Mouse (Mus musculus): ENCODE measurements around the gene Glod5. TPM values are rescaled to one million over a fixed set of nuclear protein-coding genes. Genes with fewer than 3 reads are reported as not detected.

Glod5 gene
- total and polyA plus RNA-seq, 3 experiments: not detected

DNA sequence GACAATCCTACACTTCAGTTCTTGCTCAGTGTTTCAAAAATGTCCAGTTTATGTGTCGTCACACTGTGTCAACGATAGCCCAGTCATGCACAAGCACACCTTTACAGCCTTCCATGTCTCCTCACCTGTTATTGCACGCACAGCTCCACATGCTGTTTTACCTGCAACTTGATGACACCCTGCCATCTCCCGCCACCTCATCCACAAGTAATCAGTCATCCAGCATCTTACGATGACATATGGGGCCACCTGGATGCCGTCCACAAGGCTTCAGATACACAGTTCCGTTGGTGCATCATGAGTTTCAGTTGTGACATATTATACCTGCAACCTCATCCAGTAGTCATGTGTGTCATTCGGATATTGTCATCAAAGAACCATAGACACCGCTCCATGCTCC, 59.4 kb downstream of the Glod5 start:
- TF ChIP-seq GATA2 (IDR thresholded peaks at IDR 0.05; ENCODE audit: borderline replicate concordance, low read depth, low read length) (no peak), GATA1 (IDR thresholded peaks at IDR 0.05; ENCODE audit: borderline replicate concordance, low read length) (no peak), CTCF (IDR thresholded peaks at IDR 0.05; ENCODE audit: low read depth, low read length) (no peak), POLR2AphosphoS5 (IDR thresholded peaks at IDR 0.05; ENCODE audit: insufficient replicate concordance, low read depth, low read length) (no peak), TAL1 (conservative IDR thresholded peaks at IDR 0.05; ENCODE audit: low read depth, low read length) (no peak)
- peaks cover 30% of the 10 kb centered on the region for H3K4me1 ChIP-seq (ENCODE audit: insufficient read depth, low read depth, low read length)
- peaks cover 71% of the 10 kb centered on the region for H3K36me3 ChIP-seq (replicated peaks)
- DNase-seq (ENCODE audit: low spot score) (no peak), ATAC-seq (ENCODE audit: extremely low read depth, insufficient number of reproducible peaks, low FRiP score, poor library complexity, severe bottlenecking) (no peak)
- H3K9me3 ChIP-seq (replicated peaks): no peaks in the 10 kb centered on the region
- peak overlapping the region; percentile 28; the same call in 1 of the 2 replicates for H3K4me3 ChIP-seq (ENCODE audit: low read depth, low read length)
- no peaks in the 10 kb centered on the region for H3K27me3 ChIP-seq (ENCODE audit: insufficient read depth, low read length)

Other genes with a start within 250 kb of the Glod5 start
Only the 20 nearest of the 21 such genes appear.
- gene Gripap1, start 228.7 kb downstream of the Glod5 start, total RNA-seq (2014; fragmentation: Nextera tagmentation): 77.0 and 116 TPM in 2 replicates
- gene Gripap1, start 228.7 kb downstream of the Glod5 start, total RNA-seq (2017): 45.7 and 53.8 TPM in 2 replicates
- gene Gripap1, start 228.7 kb downstream of the Glod5 start, polyA plus RNA-seq (2012): 24.6 and 30.6 TPM in 2 replicates
- gene Kcnd1, start 196.2 kb downstream of the Glod5 start, total RNA-seq (2014; fragmentation: Nextera tagmentation): 1.1 and 4.1 TPM in 2 replicates
- gene Kcnd1, start 196.2 kb downstream of the Glod5 start, total RNA-seq (2017): 0.23 and 0.27 TPM in 2 replicates
- 0.28 and 0.41 TPM in 2 replicates for gene Kcnd1, start 196.2 kb downstream of the Glod5 start, polyA plus RNA-seq (2012)
- 68.1 and 71.8 TPM in 2 replicates for gene Otud5, start 177.1 kb downstream of the Glod5 start, total RNA-seq (2014; fragmentation: Nextera tagmentation)
- 53.3 and 53.7 TPM in 2 replicates for gene Otud5, start 177.1 kb downstream of the Glod5 start, total RNA-seq (2017)
- gene Otud5, start 177.1 kb downstream of the Glod5 start, polyA plus RNA-seq (2012): 84.0 and 86.5 TPM in 2 replicates
- 7.4 and 12.8 TPM in 2 replicates for gene Pim2, start 140.2 kb downstream of the Glod5 start, total RNA-seq (2014; fragmentation: Nextera tagmentation)
- gene Pim2, start 140.2 kb downstream of the Glod5 start, total RNA-seq (2017): 1.8 and 2.2 TPM in 2 replicates
- 23.1 and 25.6 TPM in 2 replicates for gene Pim2, start 140.2 kb downstream of the Glod5 start, polyA plus RNA-seq (2012)
- 9.6 and 13.5 TPM in 2 replicates for gene Slc35a2, start 134.5 kb downstream of the Glod5 start, total RNA-seq (2014; fragmentation: Nextera tagmentation)
- 34.0 and 39.4 TPM in 2 replicates for gene Slc35a2, start 134.5 kb downstream of the Glod5 start, total RNA-seq (2017)
- 75.8 and 107 TPM in 2 replicates for gene Slc35a2, start 134.5 kb downstream of the Glod5 start, polyA plus RNA-seq (2012)
- 50.0 and 64.3 TPM in 2 replicates for gene Pqbp1, start 119.2 kb downstream of the Glod5 start, total RNA-seq (2014; fragmentation: Nextera tagmentation)
- 146 and 162 TPM in 2 replicates for gene Pqbp1, start 119.2 kb downstream of the Glod5 start, total RNA-seq (2017)
- gene Pqbp1, start 119.2 kb downstream of the Glod5 start, polyA plus RNA-seq (2012): 152 and 167 TPM in 2 replicates
- gene Timm17b, start 119.1 kb downstream of the Glod5 start, total RNA-seq (2014; fragmentation: Nextera tagmentation): 195 and 197 TPM in 2 replicates
- 72.9 and 78.8 TPM in 2 replicates for gene Timm17b, start 119.1 kb downstream of the Glod5 start, total RNA-seq (2017)
- 122 and 139 TPM in 2 replicates for gene Timm17b, start 119.1 kb downstream of the Glod5 start, polyA plus RNA-seq (2012)
- gene Gm10491, start 110.7 kb downstream of the Glod5 start, total RNA-seq (2014; fragmentation: Nextera tagmentation): not detected in 2 replicates
- gene Gm10491, start 110.7 kb downstream of the Glod5 start, total RNA-seq (2017): not detected in 2 replicates
- not detected in 2 replicates for gene Gm10491, start 110.7 kb downstream of the Glod5 start, polyA plus RNA-seq (2012)
- not detected in 2 replicates for gene Gm10490, start 109.0 kb downstream of the Glod5 start, total RNA-seq (2014; fragmentation: Nextera tagmentation)
- gene Gm10490, start 109.0 kb downstream of the Glod5 start, total RNA-seq (2017): 1.5 TPM in 1 of 2 replicates, not detected in the other
- gene Gm10490, start 109.0 kb downstream of the Glod5 start, polyA plus RNA-seq (2012): not detected in 2 replicates
- not detected in 2 replicates for gene Pcsk1n, start 98.7 kb downstream of the Glod5 start, total RNA-seq (2014; fragmentation: Nextera tagmentation)
- not detected in 2 replicates for gene Pcsk1n, start 98.7 kb downstream of the Glod5 start, total RNA-seq (2017)
- gene Pcsk1n, start 98.7 kb downstream of the Glod5 start, polyA plus RNA-seq (2012): not detected in 2 replicates
- not detected in 2 replicates for gene Eras, start 89.9 kb downstream of the Glod5 start, total RNA-seq (2014; fragmentation: Nextera tagmentation)
- gene Eras, start 89.9 kb downstream of the Glod5 start, total RNA-seq (2017): not detected in 2 replicates
- gene Eras, start 89.9 kb downstream of the Glod5 start, polyA plus RNA-seq (2012): not detected in 2 replicates
- gene Hdac6, start 70.6 kb downstream of the Glod5 start, total RNA-seq (2014; fragmentation: Nextera tagmentation): 14.5 and 17.2 TPM in 2 replicates
- gene Hdac6, start 70.6 kb downstream of the Glod5 start, total RNA-seq (2017): 5.5 and 8.9 TPM in 2 replicates
- 6.0 and 6.5 TPM in 2 replicates for gene Hdac6, start 70.6 kb downstream of the Glod5 start, polyA plus RNA-seq (2012)
- gene Gata1, start 40.4 kb downstream of the Glod5 start, total RNA-seq (2014; fragmentation: Nextera tagmentation): 93.3 and 105 TPM in 2 replicates
- gene Gata1, start 40.4 kb downstream of the Glod5 start, total RNA-seq (2017): 38.1 and 41.0 TPM in 2 replicates
- 46.2 and 48.8 TPM in 2 replicates for gene Gata1, start 40.4 kb downstream of the Glod5 start, polyA plus RNA-seq (2012)
- 64.5 and 66.6 TPM in 2 replicates for gene Suv39h1, start 56.3 kb upstream of the Glod5 start, total RNA-seq (2014; fragmentation: Nextera tagmentation)
- gene Suv39h1, start 56.3 kb upstream of the Glod5 start, total RNA-seq (2017): 69.7 and 70.5 TPM in 2 replicates
- gene Suv39h1, start 56.3 kb upstream of the Glod5 start, polyA plus RNA-seq (2012): 15.0 and 23.6 TPM in 2 replicates
- gene Was, start 72.0 kb upstream of the Glod5 start, total RNA-seq (2014; fragmentation: Nextera tagmentation): 86.1 and 101 TPM in 2 replicates
- 99.6 and 105 TPM in 2 replicates for gene Was, start 72.0 kb upstream of the Glod5 start, total RNA-seq (2017)
- gene Was, start 72.0 kb upstream of the Glod5 start, polyA plus RNA-seq (2012): 198 and 247 TPM in 2 replicates
- gene Wdr13, start 114.4 kb upstream of the Glod5 start, total RNA-seq (2014; fragmentation: Nextera tagmentation): 22.2 and 31.1 TPM in 2 replicates
- 24.6 and 27.6 TPM in 2 replicates for gene Wdr13, start 114.4 kb upstream of the Glod5 start, total RNA-seq (2017)
- gene Wdr13, start 114.4 kb upstream of the Glod5 start, polyA plus RNA-seq (2012): 30.1 and 34.3 TPM in 2 replicates
- gene Rbm3, start 127.4 kb upstream of the Glod5 start, total RNA-seq (2014; fragmentation: Nextera tagmentation): 460 and 585 TPM in 2 replicates
- 1,150 and 1,311 TPM in 2 replicates for gene Rbm3, start 127.4 kb upstream of the Glod5 start, total RNA-seq (2017)
- gene Rbm3, start 127.4 kb upstream of the Glod5 start, polyA plus RNA-seq (2012): 125 and 248 TPM in 2 replicates
- 9.7 and 15.0 TPM in 2 replicates for gene Tbc1d25, start 157.7 kb upstream of the Glod5 start, total RNA-seq (2014; fragmentation: Nextera tagmentation)
- gene Tbc1d25, start 157.7 kb upstream of the Glod5 start, total RNA-seq (2017): 6.3 and 6.5 TPM in 2 replicates
- 3.5 and 4.4 TPM in 2 replicates for gene Tbc1d25, start 157.7 kb upstream of the Glod5 start, polyA plus RNA-seq (2012)
- 11.1 and 17.1 TPM in 2 replicates for gene Ebp, start 175.0 kb upstream of the Glod5 start, total RNA-seq (2014; fragmentation: Nextera tagmentation)
- 52.7 and 84.7 TPM in 2 replicates for gene Ebp, start 175.0 kb upstream of the Glod5 start, total RNA-seq (2017)
- 2.2 and 2.3 TPM in 2 replicates for gene Ebp, start 175.0 kb upstream of the Glod5 start, polyA plus RNA-seq (2012)
- 4.6 and 5.5 TPM in 2 replicates for gene Porcn, start 188.0 kb upstream of the Glod5 start, total RNA-seq (2014; fragmentation: Nextera tagmentation)
- 0.22 and 0.81 TPM in 2 replicates for gene Porcn, start 188.0 kb upstream of the Glod5 start, total RNA-seq (2017)
- gene Porcn, start 188.0 kb upstream of the Glod5 start, polyA plus RNA-seq (2012): 2.6 and 2.7 TPM in 2 replicates